Mouse (Mus musculus) CH12.LX (cell line): ENCODE measurements around the gene Med24. TPM values are rescaled to one million over a fixed set of nuclear protein-coding genes. Genes with fewer than 3 reads are reported as not detected.

ENCODE experiments used
- DNase-seq: peaks from one replicate; pipeline ENCODE4 v3.0.0-alpha.2; 2013; ENCODE audit errors: extremely low read depth
- H3K27ac ChIP-seq: 2 replicates; pipeline ENCODE4 v1.5.1; 2012; ENCODE audit warnings: low read depth, mild to moderate bottlenecking, control low read depth, moderate library complexity; ENCODE audit not compliant: insufficient read depth
- H3K27me3 ChIP-seq: replicated peaks from 2 replicates; pipeline ENCODE3; 2012; ENCODE audit warnings: inconsistent platforms
- H3K36me3 ChIP-seq, 2 experiments: replicated peaks in 1 of 2; 2 replicates each; pipeline versions ENCODE3 to v1.6.1; 2012; ENCODE audit warnings: inconsistent platforms in 1 of 2, low read length in 1 of 2, mild to moderate bottlenecking in 1 of 2, mixed read lengths in 1 of 2, moderate library complexity in 1 of 2; ENCODE audit not compliant: control insufficient read depth in 1 of 2, insufficient read depth in 1 of 2
- H3K4me1 ChIP-seq, 2 experiments: 2 replicates each; pipeline ENCODE4 v1.6.1; 2012; ENCODE audit warnings: inconsistent platforms in 1 of 2, moderate library complexity in 1 of 2; ENCODE audit not compliant: insufficient read depth in 2 of 2, control insufficient read depth in 1 of 2
- H3K4me2 ChIP-seq: 2 replicates; pipeline ENCODE4 v1.6.1; 2012; ENCODE audit warnings: low read depth, mild to moderate bottlenecking, control low read depth; ENCODE audit not compliant: poor library complexity, insufficient read depth, severe bottlenecking
- H3K4me3 ChIP-seq, 3 experiments: fragments of 150-350 bp in 1 of 3; sonication (generic) in 1 of 3; replicated peaks in 1 of 3; 2 replicates each; pipeline versions ENCODE3 to v1.5.1; 2011 to 2012; ENCODE audit warnings: low read depth in 2 of 3, low read length in 2 of 3, mild to moderate bottlenecking in 2 of 3, moderate library complexity in 2 of 3, control low read depth in 1 of 3, improper control_type of control experiment in 1 of 3, inconsistent platforms in 1 of 3, mixed read lengths in 1 of 3; ENCODE audit not compliant: poor library complexity in 1 of 3
- H3K79me2 ChIP-seq: replicated peaks from 2 replicates; pipeline ENCODE4 v1.6.1; 2012; ENCODE audit warnings: mild to moderate bottlenecking, moderate library complexity; ENCODE audit not compliant: control insufficient read depth, poor library complexity, insufficient read depth, severe bottlenecking; ENCODE audit errors: extremely low read depth
- H3K9ac ChIP-seq: 2 replicates; pipeline ENCODE4 v1.6.1; 2012; ENCODE audit warnings: low read depth, mild to moderate bottlenecking, control low read depth, moderate library complexity; ENCODE audit not compliant: insufficient read depth
- H3K9me3 ChIP-seq: replicated peaks from 2 replicates; pipeline ENCODE3; 2012; ENCODE audit warnings: low read length, inconsistent platforms, mixed read lengths
- BHLHE40 ChIP-seq: IDR thresholded peaks from 2 replicates; pipeline ENCODE4 v1.6.1; 2011; ENCODE audit warnings: mild to moderate bottlenecking, low read depth, low read length, improper control_type of control experiment
- CHD2 ChIP-seq: IDR thresholded peaks from 2 replicates; pipeline ENCODE4 v1.6.1; 2011; ENCODE audit warnings: low read length, improper control_type of control experiment
- E2F4 ChIP-seq: IDR thresholded peaks from 2 replicates; pipeline ENCODE4 v1.6.1; 2011; ENCODE audit warnings: low read depth, low read length, improper control_type of control experiment; ENCODE audit not compliant: insufficient replicate concordance
- ELF1 ChIP-seq: IDR thresholded peaks from 2 replicates; pipeline ENCODE4 v1.6.1; 2014; ENCODE audit warnings: low read depth, mild to moderate bottlenecking, inconsistent platforms, low read length, improper control_type of control experiment
- EP300 ChIP-seq: IDR thresholded peaks from 2 replicates; pipeline ENCODE4 v1.6.1; 2011; ENCODE audit warnings: low read length, improper control_type of control experiment
- JUN ChIP-seq: IDR thresholded peaks from 2 replicates; pipeline ENCODE4 v1.6.1; 2011; ENCODE audit warnings: low read depth, mild to moderate bottlenecking, low read length, improper control_type of control experiment, moderate library complexity; ENCODE audit not compliant: insufficient read depth
- KAT2A ChIP-seq: IDR thresholded peaks from 2 replicates; pipeline ENCODE4 v1.6.1; 2012; ENCODE audit warnings: low read length, improper control_type of control experiment, inconsistent platforms; ENCODE audit not compliant: insufficient replicate concordance
- MAX ChIP-seq: IDR thresholded peaks from 2 replicates; pipeline ENCODE4 v1.6.1; 2011; ENCODE audit warnings: low read length, improper control_type of control experiment
- MAZ ChIP-seq: IDR thresholded peaks from 2 replicates; pipeline ENCODE4 v1.6.1; 2012; ENCODE audit warnings: low read depth, mild to moderate bottlenecking, inconsistent platforms, low read length, improper control_type of control experiment, moderate library complexity
- MEF2A ChIP-seq: IDR thresholded peaks from 2 replicates; pipeline ENCODE4 v1.6.1; 2014; ENCODE audit warnings: low read depth, mild to moderate bottlenecking, inconsistent platforms, low read length, improper control_type of control experiment, borderline replicate concordance
- MXI1 ChIP-seq: IDR thresholded peaks from 2 replicates; pipeline ENCODE4 v1.6.1; 2011; ENCODE audit warnings: mild to moderate bottlenecking, low read depth, low read length, improper control_type of control experiment
- MYC ChIP-seq: IDR thresholded peaks from 2 replicates; pipeline ENCODE4 v1.6.1; 2011; ENCODE audit warnings: low read depth, mild to moderate bottlenecking, improper control_type of control experiment, low read length
- PAX5 ChIP-seq: IDR thresholded peaks from 2 replicates; pipeline ENCODE4 v1.6.1; 2012; ENCODE audit warnings: low read length, inconsistent platforms, mixed read lengths
- POLR2AphosphoS2 ChIP-seq: IDR thresholded peaks from 2 replicates; pipeline ENCODE4 v1.6.1; 2011; ENCODE audit warnings: low read depth, low read length, improper control_type of control experiment
- RAD21 ChIP-seq: IDR thresholded peaks from 2 replicates; pipeline ENCODE4 v1.6.1; 2011; ENCODE audit warnings: low read depth, mild to moderate bottlenecking, low read length, improper control_type of control experiment, moderate library complexity
- RCOR1 ChIP-seq: conservative IDR thresholded peaks from 2 replicates; pipeline ENCODE4 v1.6.1; 2012; ENCODE audit warnings: low read depth, mild to moderate bottlenecking, inconsistent platforms, low read length, improper control_type of control experiment
- SIN3A ChIP-seq: IDR thresholded peaks from 2 replicates; pipeline ENCODE4 v1.6.1; 2012; ENCODE audit warnings: low read length, improper control_type of control experiment, inconsistent platforms
- SMC3 ChIP-seq: IDR thresholded peaks from 2 replicates; pipeline ENCODE4 v1.6.1; 2011; ENCODE audit warnings: low read depth, low read length, improper control_type of control experiment
- TBP ChIP-seq: conservative IDR thresholded peaks from 2 replicates; pipeline ENCODE4 v1.6.1; 2011; ENCODE audit warnings: low read depth, low read length, improper control_type of control experiment
- UBTF ChIP-seq: IDR thresholded peaks from 2 replicates; pipeline ENCODE4 v1.6.1; 2012; ENCODE audit warnings: low read depth, mild to moderate bottlenecking, inconsistent platforms, low read length, improper control_type of control experiment, moderate library complexity
- USF2 ChIP-seq: conservative IDR thresholded peaks from 2 replicates; pipeline ENCODE4 v1.6.1; 2011; ENCODE audit warnings: low read depth, low read length, improper control_type of control experiment
- ZC3H11A ChIP-seq: IDR thresholded peaks from 2 replicates; pipeline ENCODE4 v1.6.1; 2012; ENCODE audit warnings: low read depth, mild to moderate bottlenecking, inconsistent platforms, low read length, improper control_type of control experiment
- ZMIZ1 ChIP-seq: IDR thresholded peaks from 2 replicates; pipeline ENCODE4 v1.6.1; 2012; ENCODE audit warnings: low read depth, mild to moderate bottlenecking, inconsistent platforms, low read length, improper control_type of control experiment
- dilution Hi-C: fragments of 300-500 bp; cut with MboI; formaldehyde crosslinking; loops from 2 replicates; pipeline ENCODE4 v1.14.3; 2020; ENCODE audit warnings: low sequenced_read_pairs; ENCODE audit not compliant: extremely low pct_unique_long_range_greater_than_20kb, extremely low pct_ligation_motif_present
- in situ Hi-C: fragments of 300-500 bp; cut with MboI; formaldehyde crosslinking; loops from 3 replicates; pipeline ENCODE4 v1.14.3; 2019; ENCODE audit warnings: low sequenced_read_pairs, low pct_ligation_motif_present, low pct_unique_long_range_greater_than_20kb, mixed read lengths
- polyA plus RNA-seq: library from polyadenylated mRNA; unstranded; fragments of >175 nt; gene quantifications from 2 replicates; pipeline ENCODE4 v1.2.1, GENCODE M21; 2012; ENCODE audit warnings: low read depth; ENCODE audit not compliant: insufficient read length
- total RNA-seq, 2 experiments: library from RNA; depleted of rRNA; stranded (reverse); fragments of 300-350 nt in 1 of 2; fragments of >200 nt in 1 of 2; gene quantifications; 2 replicates each; pipeline ENCODE4 v1.2.3; 2012 to 2014

Med24 gene
- total and polyA plus RNA-seq, 3 experiments, result 30.9 to 78.8 (median 48.6) TPM

DNA sequence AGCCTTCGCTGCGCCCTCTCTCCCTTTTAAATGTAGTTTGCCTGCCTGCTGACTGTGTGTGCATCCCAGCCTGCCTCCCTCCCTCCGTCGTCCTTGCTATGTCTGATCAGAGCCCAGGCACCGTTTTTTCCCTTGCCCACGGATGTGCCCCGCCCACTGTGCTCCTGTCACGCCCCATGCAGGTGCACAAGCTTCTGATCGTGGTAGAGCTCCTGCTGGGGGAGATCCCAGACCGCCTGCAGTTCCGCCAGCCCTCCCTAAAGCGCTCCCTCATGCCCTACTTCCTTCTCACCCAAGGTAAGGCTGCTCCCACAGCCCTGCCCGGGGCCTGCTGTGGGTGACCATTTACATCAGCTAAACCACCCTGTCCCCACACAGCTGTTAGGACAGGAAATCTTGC, 36.0 kb downstream of the Med24 start:
- Histone ChIP-seq H3K4me2 (no peak overlapping the region), H3K9me3 (no peaks in the 10 kb centered on the region), H3K27ac (no peak overlapping the region), H3K79me2 (no peaks in the 10 kb centered on the region), H3K4me1 (peaks cover 0 to 22% of the 10 kb centered on the region in 2 experiments; a peak in 2 of 4 replicates), H3K4me3 (no peak overlapping the region), H3K9ac (no peak overlapping the region), H3K27me3 (no peaks in the 10 kb centered on the region), H3K36me3 (peaks cover 75 to 89% of the 10 kb centered on the region in 2 experiments)
- no peak for TF ChIP-seq RCOR1
- 0 out of 2 replicates have a peak, but pooled peaks have one; percentile 14 for TF ChIP-seq BHLHE40
- no peak for TF ChIP-seq JUN
- TF ChIP-seq ELF1, result no peak
- TF ChIP-seq E2F4, result no peak
- in situ Hi-C loops, result loop anchor here (10.0 kb wide), 1 partner anchor 222 kb away; no protein-coding TSS in a partner anchor
- DNase-seq, result peak; percentile 48
- dilution Hi-C loops, result no loop called here

DNA sequence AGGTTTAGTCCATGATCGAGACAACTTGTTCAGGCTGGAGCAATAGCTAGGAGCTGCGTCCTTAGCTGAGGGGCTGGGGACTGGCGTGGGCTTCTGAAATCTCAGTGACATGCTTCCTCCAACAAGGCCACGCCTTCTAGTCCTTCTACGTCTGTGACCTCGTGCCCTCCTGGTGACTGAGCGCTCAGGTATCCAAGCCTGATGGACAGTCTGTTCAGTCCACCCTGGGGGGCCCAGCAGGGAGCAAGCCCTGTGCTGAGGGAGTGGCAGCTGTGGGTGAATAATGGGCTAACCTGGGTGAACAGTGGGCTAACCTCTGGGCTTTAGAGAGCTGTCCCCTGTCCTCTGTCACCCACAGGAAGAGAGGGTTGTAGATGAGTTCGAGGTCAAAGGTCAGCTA, 41.2 kb downstream of the Med24 start:
- no peak for DNase-seq
- in situ Hi-C loops, result no loop called here
- no peak overlapping the region for H3K4me3 ChIP-seq

DNA sequence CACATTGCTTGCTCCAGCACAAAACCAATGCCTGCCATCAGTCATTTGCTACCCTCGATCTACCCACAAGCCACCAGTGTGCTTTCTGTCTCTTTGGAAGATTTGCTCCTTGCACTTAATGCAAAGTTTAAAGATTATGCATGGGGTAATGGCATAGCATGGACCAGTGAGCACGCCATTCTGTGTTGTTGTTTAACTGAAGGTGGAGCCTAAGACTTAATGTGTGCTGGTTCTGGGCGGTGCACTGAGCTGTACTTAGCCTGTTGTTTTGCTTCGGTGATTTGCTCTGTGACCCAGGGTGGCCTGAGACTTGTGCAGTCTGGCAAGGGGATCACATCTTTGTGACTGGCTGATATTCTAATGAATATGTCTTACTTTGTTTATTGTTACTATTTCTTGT, 42.3 kb downstream of the Med24 start:
- Histone ChIP-seq H3K79me2 (peaks cover 29% of the 10 kb centered on the region), H3K36me3 (peaks cover 63 to 72% of the 10 kb centered on the region in 2 experiments), H3K9ac (no peak overlapping the region)

More for the DNA sequence above, 41.2 kb downstream of the Med24 start:
- dilution Hi-C loops, result no loop called here
- TF ChIP-seq JUN (no peak), MYC (no peak), USF2 (no peak), CHD2 (no peak), PAX5 (no peak), MEF2A (no peak), ELF1 (no peak), RCOR1 (no peak), UBTF (no peak), ZC3H11A (no peak), POLR2AphosphoS2 (no peak), MXI1 (no peak), ZMIZ1 (no peak), SMC3 (no peak), TBP (no peak), SIN3A (no peak), EP300 (no peak)
- Histone ChIP-seq H3K4me1 (peaks cover 2 to 27% of the 10 kb centered on the region in 2 experiments; a peak in 3 of 4 replicates), H3K79me2 (peaks cover 23% of the 10 kb centered on the region), H3K4me2 (no peak overlapping the region), H3K27me3 (no peaks in the 10 kb centered on the region), H3K9me3 (no peaks in the 10 kb centered on the region), H3K36me3 (peaks cover 71 to 83% of the 10 kb centered on the region in 2 experiments), H3K27ac (no peak overlapping the region), H3K9ac (no peak overlapping the region)

More for the DNA sequence above, 42.3 kb downstream of the Med24 start:
- dilution Hi-C loops, result no loop called here
- TF ChIP-seq RAD21, result no peak
- no peak for TF ChIP-seq MAZ
- no peak for TF ChIP-seq MAX
- no peak for TF ChIP-seq KAT2A
- DNase-seq, result no peak
- in situ Hi-C loops, result no loop called here
- Histone ChIP-seq H3K4me1 (peaks cover 2 to 18% of the 10 kb centered on the region in 2 experiments; a peak in 3 of 4 replicates), H3K4me2 (no peak overlapping the region), H3K27ac (no peak overlapping the region), H3K4me3 (no peak overlapping the region), H3K27me3 (no peaks in the 10 kb centered on the region), H3K9me3 (no peaks in the 10 kb centered on the region)
